Mouse (Mus musculus): ENCODE measurements at regions not wholly inside any gene's neighbourhood (a gene's known extent, or its start where the extent isn't known, plus 50 kb on each side); places are given as distances from the start of the nearest gene placed in this dataset.

DNA sequence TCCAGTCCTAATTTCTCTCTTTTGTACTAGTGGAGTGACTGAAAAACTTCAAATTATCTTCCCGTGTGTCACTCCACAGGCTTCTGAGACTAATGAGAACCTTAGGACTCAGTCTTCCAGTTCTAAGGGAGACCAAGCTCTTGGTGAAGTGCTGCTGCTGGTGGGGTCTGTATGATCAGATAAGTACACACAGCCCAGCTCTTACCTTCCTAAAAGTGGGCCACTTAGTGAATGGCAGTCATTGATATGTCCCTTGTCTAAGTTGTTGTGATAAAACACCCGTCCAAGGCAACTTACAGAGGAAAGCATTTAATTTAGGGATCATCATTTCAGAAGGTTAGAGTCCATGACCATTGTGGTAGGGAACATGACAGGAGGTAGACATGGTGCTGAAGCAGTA is 124.1 kb downstream of the Sec23ip start:
- TF ChIP-seq CTCF (IDR thresholded peaks at IDR 0.05; ENCODE audit: low read depth) (no peak), EP300 (optimal IDR thresholded peaks at IDR 0.05) (no peak)

Data from stomach, postnatal 0 days (tissue).